Mouse (Mus musculus) heart, postnatal 4 days (tissue): ENCODE measurements at regions not wholly inside any gene's neighbourhood (a gene's known extent, or its start where the extent isn't known, plus 50 kb on each side); places are given as distances from the start of the nearest gene placed in this dataset.
A peak's percentile ranks its signal among the peaks of the same experiment; 100 is the strongest.

Experiments
- DNase-seq: peaks from one replicate; pipeline ENCODE4 v3.0.0; 2021

GRCm38 (mm10) chr8:8051186-8051585 lies 609.9 kb downstream of the Efnb2 start:
- no peak for DNase-seq

GRCm38 (mm10) chr8:8050778-8051177 lies 610.3 kb downstream of the Efnb2 start:
- DNase-seq = no peak

DNA sequence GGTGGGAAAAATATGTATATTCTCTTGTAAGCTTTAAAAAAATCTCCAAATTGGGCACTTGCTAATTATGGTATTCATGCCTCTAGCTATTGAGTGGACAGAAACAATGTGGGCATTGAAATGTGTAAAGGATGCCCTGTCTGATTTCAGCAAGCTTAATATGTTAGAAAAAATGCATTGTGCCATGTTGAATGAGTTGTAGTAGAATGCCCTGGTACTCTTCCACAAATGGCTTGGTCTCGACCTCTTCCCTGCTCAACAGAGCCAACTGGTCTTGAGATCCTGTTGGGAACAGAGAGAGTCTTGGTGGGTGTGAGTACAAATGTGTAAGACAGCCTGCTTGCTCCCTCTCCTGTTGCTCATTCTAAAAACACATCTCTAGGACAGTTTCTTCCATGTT lies 616.1 kb downstream of the Efnb2 start:
- no peak for DNase-seq

DNA sequence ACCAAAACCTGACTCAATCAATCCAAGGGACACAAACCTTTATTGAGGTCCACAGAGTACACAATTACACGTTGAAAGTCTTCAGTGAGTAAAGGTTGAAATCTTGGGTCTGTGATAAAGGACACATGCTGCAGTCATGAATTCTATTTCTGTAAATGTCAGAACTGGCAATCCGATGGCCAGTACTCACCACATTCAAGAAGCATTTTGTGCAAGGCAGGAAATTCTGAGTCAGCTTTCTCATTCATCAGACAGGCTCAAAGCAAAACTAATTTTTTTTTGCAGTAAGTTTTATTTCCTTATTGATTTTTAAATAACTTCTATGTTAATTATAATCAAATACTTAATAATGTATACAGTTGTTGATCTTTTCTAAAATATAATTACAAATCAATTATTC lies 616.7 kb downstream of the Efnb2 start:
- DNase-seq = no peak

DNA sequence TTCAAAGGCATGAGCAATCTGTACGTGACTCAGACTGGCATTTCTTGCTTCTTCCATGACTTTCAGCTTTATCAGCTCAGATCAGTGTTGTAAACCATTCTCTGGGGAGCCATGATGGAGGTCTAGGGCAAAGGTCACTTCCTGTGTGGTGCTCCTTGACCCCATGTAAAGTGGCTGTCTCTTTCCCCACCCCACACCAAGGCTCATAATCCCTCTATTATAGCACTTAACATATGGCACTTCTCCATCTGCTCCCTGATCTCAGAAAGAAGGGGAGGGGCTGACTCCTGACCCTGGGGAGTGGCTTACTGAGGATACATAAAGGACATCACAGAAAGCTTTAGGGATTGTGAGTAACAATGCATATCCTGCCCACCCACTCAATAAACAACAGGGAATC lies 623.1 kb downstream of the Efnb2 start:
- no peak for DNase-seq

DNA sequence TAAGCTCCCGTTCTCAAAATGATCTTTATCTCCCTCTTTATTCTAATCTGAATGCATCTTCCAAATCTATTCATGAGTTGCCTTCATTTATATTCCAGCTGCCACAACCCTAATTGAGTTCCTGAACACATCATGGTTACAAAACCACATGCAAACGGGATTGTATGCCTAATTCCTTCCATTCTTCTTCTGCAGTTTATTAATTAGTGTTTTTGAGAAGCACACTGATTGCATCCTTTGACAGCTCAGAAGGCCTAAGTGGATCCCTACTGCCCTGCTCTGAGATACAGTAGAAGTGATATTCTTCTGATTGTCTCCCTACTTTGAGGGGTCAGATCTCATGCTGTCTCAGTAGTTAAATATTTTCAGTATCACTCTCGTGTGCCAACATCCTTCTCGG lies 649.9 kb downstream of the Efnb2 start:
- DNase-seq = no peak

GRCm38 (mm10) chr8:7994905-7995304 lies 666.1 kb downstream of the Efnb2 start:
- no peak for DNase-seq

GRCm38 (mm10) chr8:7988820-7989219 lies 672.2 kb downstream of the Efnb2 start:
- DNase-seq = no peak

GRCm38 (mm10) chr8:7977020-7977419 lies 684.0 kb downstream of the Efnb2 start:
- DNase-seq = no peak

DNA sequence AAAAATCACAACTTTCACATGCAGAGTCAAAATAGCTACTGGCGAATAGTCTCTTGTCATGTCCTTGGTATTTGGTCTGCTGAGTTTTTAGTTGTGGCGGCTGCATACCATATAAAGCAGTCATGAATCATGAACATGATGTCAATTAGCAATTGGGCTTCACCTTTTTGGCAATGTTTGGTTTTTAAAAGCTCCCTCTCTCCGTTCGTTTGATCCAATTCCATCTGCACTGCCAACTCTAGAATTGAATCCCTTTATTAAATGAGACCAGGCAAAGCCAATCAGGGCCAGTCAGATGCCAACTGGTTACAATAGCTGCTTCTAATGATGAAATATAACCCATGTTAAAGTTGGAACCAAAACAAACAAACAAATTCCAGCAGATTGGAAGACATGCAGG lies 687.3 kb downstream of the Efnb2 start:
- no peak for DNase-seq

DNA sequence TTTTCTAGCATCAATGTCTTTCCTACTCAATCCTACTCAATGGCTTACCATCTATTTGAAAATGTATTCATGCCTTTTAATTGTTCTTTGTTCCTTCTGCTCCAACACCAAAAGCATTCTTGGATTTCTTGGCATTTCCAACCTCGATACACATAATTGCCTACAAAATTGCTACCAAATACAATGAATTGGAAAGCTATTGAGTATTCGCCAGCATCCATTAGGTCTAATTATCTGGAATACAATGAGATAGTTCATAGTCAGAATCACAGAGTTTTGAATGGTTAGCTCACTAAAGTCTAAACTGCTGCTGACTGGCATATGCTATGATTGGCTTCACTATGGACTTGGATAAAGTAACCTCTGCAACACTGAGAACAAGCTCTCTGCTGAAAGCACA lies 696.8 kb downstream of the Efnb2 start:
- DNase-seq = no peak

- DNase-seq = no peak
These were observed 704.3 kb downstream of the Efnb2 start for GRCm38 (mm10) chr8:7956745-7957144.

DNA sequence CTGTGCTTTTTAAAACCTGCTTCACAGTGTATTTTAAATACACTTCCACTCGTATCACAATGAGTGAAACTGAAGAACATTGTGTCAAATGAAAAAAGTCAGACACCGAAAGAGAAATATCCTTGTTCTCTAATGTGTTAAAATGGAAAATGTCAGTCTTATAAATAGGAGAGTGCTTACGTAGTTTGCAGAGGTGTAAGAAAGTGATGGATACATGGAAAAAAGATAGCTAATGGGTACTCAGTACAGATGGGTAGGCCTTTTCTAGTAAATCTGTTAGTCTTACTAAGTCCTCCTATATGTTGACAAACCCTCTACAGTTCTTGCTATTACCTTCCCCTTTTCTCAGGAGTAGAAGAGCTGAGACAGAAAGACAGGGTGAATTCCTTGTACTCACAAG lies 706.2 kb downstream of the Efnb2 start:
- no peak for DNase-seq

- no peak for DNase-seq
These were observed 714.9 kb downstream of the Efnb2 start for GRCm38 (mm10) chr8:7945966-7946775.

DNA sequence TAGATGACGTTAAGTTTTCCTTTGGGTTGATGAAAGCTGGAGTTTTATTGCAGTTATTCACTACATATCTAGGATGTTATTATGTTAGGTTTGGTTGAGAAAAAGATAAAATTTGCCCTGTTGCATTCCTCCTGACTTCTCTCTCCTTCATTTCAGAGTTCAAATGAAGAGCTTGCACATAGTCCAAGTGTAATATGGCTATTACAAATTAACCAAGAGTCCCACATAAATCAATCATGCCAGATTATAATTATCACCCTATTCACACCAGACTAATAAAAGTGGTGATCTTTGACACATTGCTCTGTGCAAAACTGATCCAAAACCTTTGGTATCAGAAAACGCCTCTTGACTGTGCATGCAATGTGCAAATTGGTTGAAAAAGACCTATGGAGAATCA lies 724.4 kb downstream of the Efnb2 start:
- DNase-seq = no peak

DNA sequence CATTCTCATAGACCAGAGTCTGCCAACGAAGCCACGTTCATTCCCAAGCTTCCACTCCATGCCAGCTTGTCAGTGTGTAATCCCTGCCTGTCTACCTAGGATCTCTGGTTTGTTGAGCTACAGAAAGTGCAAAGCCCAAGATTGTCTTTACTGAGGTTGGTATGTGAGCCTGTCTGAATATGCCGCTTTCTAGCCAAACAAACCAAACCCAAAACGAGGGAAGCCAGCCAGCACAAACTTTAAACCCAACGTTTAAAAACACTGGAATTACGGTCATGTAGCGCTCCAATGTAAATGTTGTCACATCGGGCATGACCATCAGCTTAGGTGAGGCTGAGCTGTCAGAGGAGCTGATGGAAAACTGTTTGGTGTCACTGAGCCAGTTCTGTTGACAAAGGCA lies 741.6 kb downstream of the Efnb2 start:
- DNase-seq = no peak

DNA sequence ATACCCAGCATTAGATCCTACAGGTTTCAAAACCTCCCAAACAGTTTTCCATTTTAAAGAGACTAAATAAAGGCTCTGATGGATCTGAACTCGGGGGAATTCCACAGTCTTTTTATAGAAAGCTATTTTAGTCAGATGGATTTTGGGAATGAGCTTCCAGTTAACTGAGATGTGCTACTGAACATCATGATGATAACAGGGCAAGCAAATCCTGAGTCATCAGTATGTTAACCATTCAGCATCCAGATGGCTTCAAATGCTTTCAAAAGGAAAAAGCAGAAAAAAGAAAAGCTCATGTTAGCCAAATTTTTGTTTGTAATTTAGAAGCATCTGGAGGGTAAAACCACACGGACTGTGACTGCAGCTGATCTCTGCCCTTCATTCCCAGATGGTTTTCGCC lies 766.7 kb downstream of the Efnb2 start:
- no peak for DNase-seq

GRCm38 (mm10) chr8:7853169-7853568 lies 807.9 kb downstream of the Efnb2 start:
- DNase-seq = no peak

DNA sequence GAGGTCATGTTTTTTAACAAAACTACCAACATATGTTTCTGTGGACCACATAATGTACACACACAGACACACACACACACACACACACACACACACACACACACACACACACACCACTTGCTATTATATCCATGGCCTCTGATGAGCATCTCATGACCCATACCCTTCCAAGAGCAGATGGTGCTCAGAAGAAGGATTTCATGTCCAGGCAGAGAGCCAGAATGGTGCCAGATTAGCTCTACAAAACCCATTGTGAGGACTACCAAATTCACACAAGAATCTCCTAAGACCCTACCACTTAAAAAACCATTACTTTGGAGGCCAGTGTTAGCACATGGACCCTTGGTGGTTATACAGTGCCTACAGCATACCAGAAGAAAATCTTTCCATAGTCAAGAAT lies 810.5 kb downstream of the Efnb2 start:
- no peak for DNase-seq

DNA sequence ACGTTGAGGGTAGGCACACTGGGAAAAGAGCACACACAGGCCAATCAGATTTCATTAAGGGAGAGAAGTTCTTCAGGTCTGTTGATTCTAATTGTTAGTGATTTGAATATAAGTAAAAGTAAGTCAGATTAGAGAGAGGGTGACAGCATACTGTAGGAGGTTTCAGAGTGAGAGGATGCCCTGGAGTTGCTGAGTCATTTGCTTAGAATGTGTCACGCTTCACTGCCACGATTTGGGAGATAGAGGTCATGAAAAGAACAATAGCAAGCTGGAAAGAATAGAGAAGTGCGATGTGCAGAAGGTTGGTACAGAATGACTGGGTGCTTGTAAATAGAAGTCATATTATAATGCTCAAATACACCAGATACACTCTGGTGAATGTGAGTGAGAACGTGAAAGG lies 829.1 kb downstream of the Efnb2 start:
- DNase-seq = no peak

GRCm38 (mm10) chr8:7827811-7828210 lies 833.2 kb downstream of the Efnb2 start:
- no peak for DNase-seq

GRCm38 (mm10) chr8:7808395-7808794 lies 852.6 kb downstream of the Efnb2 start:
- no peak for DNase-seq

DNA sequence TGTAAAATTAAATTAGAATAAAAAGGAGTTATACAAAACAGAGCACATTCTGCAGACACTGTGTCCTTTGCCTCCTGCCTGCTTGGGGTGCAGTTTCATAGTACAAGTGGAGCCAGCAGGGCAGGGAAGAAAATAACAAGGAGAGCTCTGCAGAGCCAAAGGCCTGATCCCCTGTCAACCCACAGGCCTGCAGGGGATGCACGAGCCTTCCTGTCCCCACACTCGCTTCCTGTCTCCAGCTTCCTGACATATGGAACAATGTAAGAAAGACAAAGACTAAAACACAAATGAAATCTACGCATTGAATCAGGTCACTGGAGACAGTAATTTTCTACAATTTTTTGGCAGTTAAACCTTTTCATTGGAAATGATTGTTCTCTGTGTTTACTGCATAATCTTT lies 861.8 kb downstream of the Efnb2 start:
- peak; percentile 11 for DNase-seq

- DNase-seq = no peak
These were observed 864.9 kb downstream of the Efnb2 start for GRCm38 (mm10) chr8:7796156-7796555.

GRCm38 (mm10) chr8:7763820-7764219 lies 897.2 kb downstream of the Efnb2 start:
- no peak for DNase-seq
